Mouse (Mus musculus) activated CD4-positive, CD25-positive, alpha-beta regulatory T cell (primary cell): ENCODE data around the gene Zfp763. TPM values are rescaled to one million over a fixed set of nuclear protein-coding genes. Genes with fewer than 3 reads are reported as not detected.

Experiments used
- polyA plus RNA-seq, 2 experiments: library from polyadenylated mRNA; unstranded; fragments of 100-300 nt; shearing (Covaris generic); gene quantifications; one replicate each; pipeline ENCODE4 v1.2.1; 2017

Zfp763 gene
- polyA plus RNA-seq, result 1 to 10 TPM; 4.9 to 6.6 TPM

GRCm38 (mm10) chr17:33032900-33033891, at the start of gene Zfp763:
Gene Zfp763, minus strand, starts transcription at chr17:33033402.

GRCm38 (mm10) chr17:33067958-33068357, 34.8 kb upstream of the Zfp763 start, which contains the start of gene 4921501E09Rik:
Gene 4921501E09Rik, minus strand, starts transcription at chr17:33068058.

GRCm38 (mm10) chr17:32992699-32993474, 40.3 kb downstream of the Zfp763 start, which contains the start of gene Zfp952:
Gene Zfp952, plus strand, starts transcription at chr17:32993129.

Other genes with a start within 250 kb of the Zfp763 start
- 10 to 100 TPM; 24.3 to 25.7 TPM for gene Zfp871, start 245.1 kb downstream of the Zfp763 start, polyA plus RNA-seq
- under 1 TPM; 0.36 to 0.75 TPM for gene Zfp811, start 223.5 kb downstream of the Zfp763 start, polyA plus RNA-seq
- 1 to 10 TPM; 7.2 to 9.9 TPM for gene Zfp799, start 203.1 kb downstream of the Zfp763 start, polyA plus RNA-seq
- 10 to 100 TPM in 1 of 2 experiments, 1 to 10 TPM in 1; 4.5 to 11.1 TPM for gene Zfp870, start 141.8 kb downstream of the Zfp763 start, polyA plus RNA-seq
- gene Cyp4f14, start 116.1 kb downstream of the Zfp763 start, polyA plus RNA-seq, result not detected
- 10 to 100 TPM; 19.3 to 31.7 TPM for gene Cyp4f13, start 86.0 kb downstream of the Zfp763 start, polyA plus RNA-seq
- gene Zfp472, start 67.6 kb downstream of the Zfp763 start, polyA plus RNA-seq, result 10 to 100 TPM; 21.0 to 21.3 TPM
- gene Zfp952, start 40.3 kb downstream of the Zfp763 start, polyA plus RNA-seq, result 10 to 100 TPM; 15.0 to 15.1 TPM
- gene 4921501E09Rik, start 34.7 kb upstream of the Zfp763 start, polyA plus RNA-seq, result not detected
- gene Zfp563, start 55.9 kb upstream of the Zfp763 start, polyA plus RNA-seq, result 1 to 10 TPM; 4.3 to 7.2 TPM
- not detected for gene Morc2b, start 106.3 kb upstream of the Zfp763 start, polyA plus RNA-seq
- gene Olfr55, start 135.0 kb upstream of the Zfp763 start, polyA plus RNA-seq, result under 1 TPM in 1 of 2 experiments, not detected in 1; 0.05 TPM
- not detected for gene Olfr239, start 157.9 kb upstream of the Zfp763 start, polyA plus RNA-seq
- not detected for gene Olfr1564, start 188.3 kb upstream of the Zfp763 start, polyA plus RNA-seq
- gene Zfp955a, start 221.7 kb upstream of the Zfp763 start, polyA plus RNA-seq, result 10 to 100 TPM; 10.2 to 16.2 TPM
- gene Olfr63, start 231.3 kb upstream of the Zfp763 start, polyA plus RNA-seq, result under 1 TPM in 1 of 2 experiments, not detected in 1; 0.06 TPM